Mouse (Mus musculus): ENCODE results near the gene Nde1. TPM values are rescaled to one million over a fixed set of nuclear protein-coding genes. Genes with fewer than 3 reads are reported as not detected.

Gene Nde1
- polyA plus RNA-seq, 1 experiment, result 34.7 TPM

GRCm38 (mm10) chr16:14163731-14164130, 656 bp downstream of the Nde1 start:
- Histone ChIP-seq H3K27me3 (ENCODE audit: control insufficient read depth, insufficient read depth, low read length) (no peaks in the 10 kb centered on the region), H3K27ac (ENCODE audit: insufficient read depth, low read length) (no peak overlapping the region), H3K4me1 (ENCODE audit: control insufficient read depth, insufficient read depth, low read length) (no peaks in the 10 kb centered on the region), H3K4me3 (replicated peaks; ENCODE audit: insufficient read depth, low read depth, low read length) (peak overlapping the region; percentile 20)
- TF ChIP-seq CTCF (IDR thresholded peaks at IDR 0.05; ENCODE audit: borderline replicate concordance, insufficient read depth, low read depth, low read length) (no peak), POLR2A (IDR thresholded peaks at IDR 0.05; ENCODE audit: borderline replicate concordance, insufficient read depth, low read length) (no peak)
- 9% methylated on average over 10 of the region's 10 CpGs for WGBS
- no peak for DNase-seq

GRCm38 (mm10) chr16:14166490-14166889, 3.4 kb downstream of the Nde1 start:
- TF ChIP-seq POLR2A (IDR thresholded peaks at IDR 0.05; ENCODE audit: borderline replicate concordance, insufficient read depth, low read length) (no peak), CTCF (IDR thresholded peaks at IDR 0.05; ENCODE audit: borderline replicate concordance, insufficient read depth, low read depth, low read length) (no peak)
- H3K27ac ChIP-seq (ENCODE audit: insufficient read depth, low read length), result no peak overlapping the region
- no peaks in the 10 kb centered on the region for H3K27me3 ChIP-seq (ENCODE audit: control insufficient read depth, insufficient read depth, low read length)
- no peaks in the 10 kb centered on the region for H3K4me1 ChIP-seq (ENCODE audit: control insufficient read depth, insufficient read depth, low read length)
- no peak overlapping the region for H3K4me3 ChIP-seq (replicated peaks; ENCODE audit: insufficient read depth, low read depth, low read length)
- 91% methylated on average over 4 of the region's 4 CpGs for WGBS
- no peak for DNase-seq

- TF ChIP-seq POLR2A (IDR thresholded peaks at IDR 0.05; ENCODE audit: borderline replicate concordance, insufficient read depth, low read length) (no peak), CTCF (IDR thresholded peaks at IDR 0.05; ENCODE audit: borderline replicate concordance, insufficient read depth, low read depth, low read length) (no peak)
- no peaks in the 10 kb centered on the region for H3K4me1 ChIP-seq (ENCODE audit: control insufficient read depth, insufficient read depth, low read length)
- DNase-seq, result no peak
- 87% methylated on average over 1 of the region's 1 CpGs for WGBS
- no peak overlapping the region for H3K27ac ChIP-seq (ENCODE audit: insufficient read depth, low read length)
- H3K27me3 ChIP-seq (ENCODE audit: control insufficient read depth, insufficient read depth, low read length), result no peaks in the 10 kb centered on the region
- no peak overlapping the region for H3K4me3 ChIP-seq (replicated peaks; ENCODE audit: insufficient read depth, low read depth, low read length)
These were observed 6.6 kb downstream of the Nde1 start for GRCm38 (mm10) chr16:14169706-14170105.

DNA sequence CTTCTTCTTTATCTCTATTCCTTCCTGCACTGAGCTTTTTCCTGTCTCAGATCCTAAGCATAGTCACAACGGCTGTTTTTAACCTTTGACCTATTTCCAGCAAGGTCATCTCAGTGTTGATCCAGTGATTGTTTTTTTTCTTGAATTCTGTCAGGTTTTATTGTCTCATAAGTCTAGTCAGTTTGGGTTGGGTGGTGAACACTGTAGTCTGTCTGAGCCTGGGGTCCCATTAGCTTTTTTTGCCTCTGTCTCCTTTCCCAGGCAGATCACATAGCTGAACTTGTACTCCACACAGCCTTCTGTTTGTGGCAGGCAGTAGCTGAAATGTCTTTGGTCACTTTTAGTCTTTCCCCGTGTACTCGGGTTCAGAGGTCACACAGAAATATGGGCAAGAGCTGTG, 15.0 kb downstream of the Nde1 start:
- TF ChIP-seq CTCF (IDR thresholded peaks at IDR 0.05; ENCODE audit: borderline replicate concordance, insufficient read depth, low read depth, low read length) (no peak), POLR2A (IDR thresholded peaks at IDR 0.05; ENCODE audit: borderline replicate concordance, insufficient read depth, low read length) (no peak)
- no peak for DNase-seq
- WGBS, result 85% methylated on average over 3 of the region's 3 CpGs
- no peaks in the 10 kb centered on the region for H3K4me1 ChIP-seq (ENCODE audit: control insufficient read depth, insufficient read depth, low read length)
- no peaks in the 10 kb centered on the region for H3K27me3 ChIP-seq (ENCODE audit: control insufficient read depth, insufficient read depth, low read length)
- no peak overlapping the region for H3K4me3 ChIP-seq (replicated peaks; ENCODE audit: insufficient read depth, low read depth, low read length)
- no peak overlapping the region for H3K27ac ChIP-seq (ENCODE audit: insufficient read depth, low read length)

- 90% methylated on average over 6 of the region's 6 CpGs for WGBS
These were observed 17.2 kb downstream of the Nde1 start for GRCm38 (mm10) chr16:14180163-14180733.

DNA sequence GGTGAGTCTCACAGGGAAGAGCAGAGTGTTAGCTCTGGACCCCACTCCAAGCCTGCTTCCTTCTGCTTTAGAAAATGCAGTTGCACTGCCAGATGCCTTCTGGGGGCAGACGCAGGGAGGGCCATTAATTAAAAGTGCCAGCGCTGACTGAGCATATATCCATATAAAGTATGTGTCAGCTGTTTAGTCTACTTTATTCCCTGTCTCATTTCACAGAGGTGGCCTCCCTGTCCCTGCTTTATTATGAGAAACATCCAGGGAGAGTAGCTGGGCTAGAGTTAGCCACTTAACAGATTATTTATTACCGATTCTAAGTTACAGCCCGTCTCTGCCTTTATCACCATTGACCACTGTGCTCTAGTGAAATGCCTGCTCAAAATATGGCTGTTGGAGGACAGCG, 19.3 kb downstream of the Nde1 start:
- TF ChIP-seq POLR2A (IDR thresholded peaks at IDR 0.05; ENCODE audit: borderline replicate concordance, insufficient read depth, low read length), result no peak
- TF ChIP-seq CTCF (IDR thresholded peaks at IDR 0.05; ENCODE audit: borderline replicate concordance, insufficient read depth, low read depth, low read length), result no peak
- H3K4me1 ChIP-seq (ENCODE audit: control insufficient read depth, insufficient read depth, low read length), result no peaks in the 10 kb centered on the region
- H3K4me3 ChIP-seq (replicated peaks; ENCODE audit: insufficient read depth, low read depth, low read length), result no peak overlapping the region
- 94% methylated on average over 5 of the region's 5 CpGs for WGBS
- no peak for DNase-seq
- no peaks in the 10 kb centered on the region for H3K27me3 ChIP-seq (ENCODE audit: control insufficient read depth, insufficient read depth, low read length)
- H3K27ac ChIP-seq (ENCODE audit: insufficient read depth, low read length), result no peak overlapping the region

More at GRCm38 (mm10) chr16:14180163-14180733, 17.2 kb downstream of the Nde1 start:
- no peaks in the 10 kb centered on the region for H3K27me3 ChIP-seq (ENCODE audit: control insufficient read depth, insufficient read depth, low read length)
- no peak overlapping the region for H3K4me3 ChIP-seq (replicated peaks; ENCODE audit: insufficient read depth, low read depth, low read length)
- no peak for DNase-seq
- H3K4me1 ChIP-seq (ENCODE audit: control insufficient read depth, insufficient read depth, low read length), result no peaks in the 10 kb centered on the region
- TF ChIP-seq POLR2A (IDR thresholded peaks at IDR 0.05; ENCODE audit: borderline replicate concordance, insufficient read depth, low read length), result no peak
- no peak for TF ChIP-seq CTCF (IDR thresholded peaks at IDR 0.05; ENCODE audit: borderline replicate concordance, insufficient read depth, low read depth, low read length)
- H3K27ac ChIP-seq (ENCODE audit: insufficient read depth, low read length), result no peak overlapping the region

GRCm38 (mm10) chr16:14183856-14184255, 20.8 kb downstream of the Nde1 start:
- H3K4me3 ChIP-seq (replicated peaks; ENCODE audit: insufficient read depth, low read depth, low read length), result no peak overlapping the region
- no peaks in the 10 kb centered on the region for H3K27me3 ChIP-seq (ENCODE audit: control insufficient read depth, insufficient read depth, low read length)
- TF ChIP-seq POLR2A (IDR thresholded peaks at IDR 0.05; ENCODE audit: borderline replicate concordance, insufficient read depth, low read length) (no peak), CTCF (IDR thresholded peaks at IDR 0.05; ENCODE audit: borderline replicate concordance, insufficient read depth, low read depth, low read length) (no peak)
- 71% methylated on average over 1 of the region's 1 CpGs for WGBS
- H3K4me1 ChIP-seq (ENCODE audit: control insufficient read depth, insufficient read depth, low read length), result no peaks in the 10 kb centered on the region
- H3K27ac ChIP-seq (ENCODE audit: insufficient read depth, low read length), result no peak overlapping the region
- no peak for DNase-seq

GRCm38 (mm10) chr16:14185516-14185915, 22.4 kb downstream of the Nde1 start:
- Histone ChIP-seq H3K4me1 (ENCODE audit: control insufficient read depth, insufficient read depth, low read length) (no peaks in the 10 kb centered on the region), H3K27ac (ENCODE audit: insufficient read depth, low read length) (no peak overlapping the region), H3K4me3 (replicated peaks; ENCODE audit: insufficient read depth, low read depth, low read length) (no peak overlapping the region), H3K27me3 (ENCODE audit: control insufficient read depth, insufficient read depth, low read length) (no peaks in the 10 kb centered on the region)
- no peak for DNase-seq
- TF ChIP-seq POLR2A (IDR thresholded peaks at IDR 0.05; ENCODE audit: borderline replicate concordance, insufficient read depth, low read length) (no peak), CTCF (IDR thresholded peaks at IDR 0.05; ENCODE audit: borderline replicate concordance, insufficient read depth, low read depth, low read length) (no peak)
- 71% methylated on average over 5 of the region's 5 CpGs for WGBS
